Mouse (Mus musculus): ENCODE measurements around the gene Ice2. TPM values are rescaled to one million over a fixed set of nuclear protein-coding genes. Genes with fewer than 3 reads are reported as not detected.

The Ice2 gene
- total and polyA plus RNA-seq, 3 experiments: 1.9 to 9.1 (median 4.9) TPM

DNA sequence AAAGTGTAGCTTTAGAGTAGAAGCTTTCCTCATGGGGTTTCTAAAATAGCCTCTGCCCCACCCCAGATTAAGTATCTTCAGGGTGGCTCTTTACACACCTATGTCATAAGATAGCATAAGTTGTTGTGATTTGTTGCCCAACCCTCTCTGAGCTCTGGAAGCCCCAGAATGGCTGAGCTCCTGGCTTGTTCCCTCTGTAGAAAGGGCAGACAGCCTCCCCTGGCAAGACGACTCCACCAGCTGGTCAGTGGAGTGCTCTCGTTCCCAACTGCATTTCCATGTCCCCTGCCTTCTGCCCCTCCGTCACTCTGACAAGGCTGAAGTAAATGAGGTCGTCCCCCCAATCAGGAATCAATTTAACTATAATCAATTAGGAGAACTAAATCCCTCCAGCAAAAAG is 34.9 kb upstream of the Ice2 start:
- Histone ChIP-seq H3K36me3 (ENCODE audit: control insufficient read depth, insufficient read depth, low read length) (no peaks in the 10 kb centered on the region), H3K4me1 (ENCODE audit: control insufficient read depth, insufficient read depth, low read length) (peaks cover 2% of the 10 kb centered on the region; the same call in 1 of the 2 replicates), H3K79me2 (replicated peaks; ENCODE audit: control insufficient read depth, insufficient read depth, low read length) (no peaks in the 10 kb centered on the region), H3K27ac (no peak overlapping the region), H3K4me3 (no peak overlapping the region), H3K9ac (ENCODE audit: low read depth, low read length) (no peak overlapping the region), H3K27me3 (ENCODE audit: control insufficient read depth, insufficient read depth, low read length) (no peaks in the 10 kb centered on the region)
- TF ChIP-seq EP300 (IDR thresholded peaks at IDR 0.05; ENCODE audit: insufficient read depth, low read depth, low read length): no peak
- TF ChIP-seq CTCF (IDR thresholded peaks at IDR 0.05): no peak
- no peak for TF ChIP-seq POLR2A (IDR thresholded peaks at IDR 0.05; ENCODE audit: insufficient read depth, low read depth, low read length)
- intact Hi-C loops (cut with DNase I): loop anchor here (10.0 kb wide), 2 partner anchors 408 to 1348 kb away; no protein-coding TSS in a partner anchor
- no peak for DNase-seq
- 72% methylated on average over 4 of the region's 4 CpGs for WGBS

DNA sequence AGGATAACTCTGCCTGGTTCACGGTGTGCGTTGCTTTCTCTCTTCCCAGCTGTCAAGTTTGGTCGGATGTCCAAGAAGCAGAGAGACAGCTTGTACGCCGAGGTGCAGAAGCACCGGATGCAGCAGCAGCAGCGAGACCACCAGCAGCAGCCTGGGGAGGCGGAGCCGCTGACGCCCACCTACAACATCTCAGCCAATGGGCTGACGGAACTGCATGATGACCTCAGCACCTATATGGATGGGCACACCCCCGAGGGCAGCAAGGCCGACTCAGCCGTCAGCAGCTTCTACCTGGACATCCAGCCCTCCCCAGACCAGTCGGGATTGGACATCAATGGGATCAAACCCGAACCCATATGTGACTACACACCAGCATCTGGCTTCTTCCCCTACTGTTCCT is 33.6 kb upstream of the Ice2 start:
- no peaks in the 10 kb centered on the region for H3K4me1 ChIP-seq (ENCODE audit: control insufficient read depth, insufficient read depth, low read length)
- H3K9ac ChIP-seq (ENCODE audit: low read depth, low read length): no peak overlapping the region
- DNase-seq: no peak
- intact Hi-C loops (cut with DNase I): loop anchor here (10.0 kb wide), 2 partner anchors 409 to 1349 kb away; no protein-coding TSS in a partner anchor
- H3K4me3 ChIP-seq: no peak overlapping the region
- no peaks in the 10 kb centered on the region for H3K36me3 ChIP-seq (ENCODE audit: control insufficient read depth, insufficient read depth, low read length)
- no peak overlapping the region for H3K27ac ChIP-seq
- TF ChIP-seq POLR2A (IDR thresholded peaks at IDR 0.05; ENCODE audit: insufficient read depth, low read depth, low read length): no peak
- TF ChIP-seq CTCF (IDR thresholded peaks at IDR 0.05): no peak
- TF ChIP-seq EP300 (IDR thresholded peaks at IDR 0.05; ENCODE audit: insufficient read depth, low read depth, low read length): no peak
- 67% methylated on average over 16 of the region's 16 CpGs for WGBS
- no peaks in the 10 kb centered on the region for H3K27me3 ChIP-seq (ENCODE audit: control insufficient read depth, insufficient read depth, low read length)
- H3K79me2 ChIP-seq (replicated peaks; ENCODE audit: control insufficient read depth, insufficient read depth, low read length): no peaks in the 10 kb centered on the region

DNA sequence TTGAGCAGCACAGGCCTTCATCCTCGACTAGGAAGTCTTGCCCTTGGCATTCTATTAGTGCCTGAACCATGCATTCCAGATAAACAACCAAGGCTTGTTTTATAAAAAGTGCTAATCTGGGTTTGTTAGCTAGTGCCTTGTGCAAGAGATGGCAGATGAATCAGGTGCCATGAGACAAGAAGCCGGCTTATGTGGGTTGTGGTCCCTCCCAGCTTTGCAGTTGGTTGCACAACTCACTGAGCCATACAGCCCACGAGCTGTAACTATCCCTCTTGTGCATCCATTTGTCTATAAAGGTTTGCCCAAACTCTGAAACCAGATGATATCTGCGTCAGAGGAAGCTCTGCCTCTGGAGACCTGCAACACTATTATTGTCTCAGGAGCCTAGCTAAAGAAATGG is 30.7 kb upstream of the Ice2 start:
- Histone ChIP-seq H3K79me2 (replicated peaks; ENCODE audit: control insufficient read depth, insufficient read depth, low read length) (no peaks in the 10 kb centered on the region), H3K27me3 (ENCODE audit: control insufficient read depth, insufficient read depth, low read length) (no peaks in the 10 kb centered on the region), H3K36me3 (ENCODE audit: control insufficient read depth, insufficient read depth, low read length) (peaks cover 6% of the 10 kb centered on the region), H3K4me1 (ENCODE audit: control insufficient read depth, insufficient read depth, low read length) (peaks cover 3% of the 10 kb centered on the region; the same call in 1 of the 2 replicates), H3K9ac (ENCODE audit: low read depth, low read length) (no peak overlapping the region), H3K4me3 (no peak overlapping the region), H3K27ac (no peak overlapping the region)
- 63% methylated on average over 4 of the region's 4 CpGs for WGBS
- no peak for DNase-seq
- intact Hi-C loops (cut with DNase I): loop anchor here (5.0 to 10.0 kb wide), 3 partner anchors 412 to 1352 kb away; no protein-coding TSS in a partner anchor
- TF ChIP-seq CTCF (IDR thresholded peaks at IDR 0.05) (no peak), POLR2A (IDR thresholded peaks at IDR 0.05; ENCODE audit: insufficient read depth, low read depth, low read length) (no peak), EP300 (IDR thresholded peaks at IDR 0.05; ENCODE audit: insufficient read depth, low read depth, low read length) (no peak)

DNA sequence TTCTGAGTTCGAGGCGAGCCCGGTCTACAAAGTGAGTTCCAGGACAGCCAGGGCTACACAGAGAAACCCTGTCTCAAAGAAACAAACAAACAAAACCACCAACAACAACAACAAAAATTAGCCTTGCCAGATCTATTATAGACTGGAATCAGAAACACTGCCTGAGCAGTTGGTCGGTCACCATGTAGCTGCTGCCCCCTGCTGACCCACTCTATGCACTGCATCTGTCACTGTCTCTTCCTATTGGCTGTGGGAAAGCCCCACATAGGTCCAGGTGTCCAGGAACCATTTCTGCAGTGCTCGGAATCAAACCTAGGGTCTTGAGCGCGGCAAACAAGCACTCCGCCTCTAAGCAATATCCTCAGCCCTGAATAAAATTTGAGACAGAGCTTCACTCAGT is 29.6 kb upstream of the Ice2 start:
- intact Hi-C loops (cut with DNase I): loop anchor here (5.0 to 10.0 kb wide), 3 partner anchors 413 to 1353 kb away; no protein-coding TSS in a partner anchor
- H3K9ac ChIP-seq (ENCODE audit: low read depth, low read length): no peak overlapping the region
- peak; percentile 68; the same call in 1 of the 2 replicates for TF ChIP-seq EP300 (IDR thresholded peaks at IDR 0.05; ENCODE audit: insufficient read depth, low read depth, low read length)
- peak; percentile 98 for TF ChIP-seq CTCF (IDR thresholded peaks at IDR 0.05)
- TF ChIP-seq POLR2A (IDR thresholded peaks at IDR 0.05; ENCODE audit: insufficient read depth, low read depth, low read length): no peak
- WGBS: 76% methylated on average over 8 of the region's 8 CpGs
- H3K4me1 ChIP-seq (ENCODE audit: control insufficient read depth, insufficient read depth, low read length): peaks cover 3% of the 10 kb centered on the region; the same call in 1 of the 2 replicates
- DNase-seq: peak; percentile 57 to 77
- H3K27me3 ChIP-seq (ENCODE audit: control insufficient read depth, insufficient read depth, low read length): no peaks in the 10 kb centered on the region
- H3K36me3 ChIP-seq (ENCODE audit: control insufficient read depth, insufficient read depth, low read length): peaks cover 6% of the 10 kb centered on the region
- H3K79me2 ChIP-seq (replicated peaks; ENCODE audit: control insufficient read depth, insufficient read depth, low read length): no peaks in the 10 kb centered on the region
- no peak overlapping the region for H3K4me3 ChIP-seq
- no peak overlapping the region for H3K27ac ChIP-seq

DNA sequence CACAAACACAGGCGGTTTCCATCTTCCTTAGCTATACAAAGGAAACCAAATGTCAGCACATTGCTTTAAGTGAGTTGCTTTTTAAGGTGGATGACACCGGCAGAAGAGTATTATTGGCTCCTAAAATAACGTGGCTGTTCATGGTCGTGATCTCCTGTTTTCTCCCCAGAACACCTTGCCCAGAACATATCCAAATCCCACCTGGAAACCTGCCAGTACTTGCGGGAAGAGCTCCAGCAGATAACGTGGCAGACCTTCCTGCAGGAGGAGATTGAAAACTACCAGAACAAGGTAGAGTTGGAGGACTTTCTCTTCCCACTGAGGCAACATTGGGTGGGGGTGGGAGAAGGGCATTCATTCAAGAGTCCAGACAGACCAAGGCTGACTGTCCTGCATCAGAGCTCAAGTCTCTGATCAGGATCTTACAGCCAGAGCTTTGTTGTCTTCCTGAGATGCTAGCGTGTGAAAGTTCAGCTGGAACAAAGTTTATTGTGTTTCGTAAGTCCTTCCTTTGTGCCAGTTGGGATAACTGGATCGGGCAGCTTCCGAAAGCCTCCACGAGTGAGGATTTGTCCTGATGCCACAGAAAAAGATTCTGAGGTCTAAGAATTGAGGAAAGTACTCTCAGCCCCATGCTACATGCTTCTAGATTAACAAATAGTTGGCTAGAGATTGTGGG is 26.5 kb upstream of the Ice2 start:
- no peaks in the 10 kb centered on the region for H3K27me3 ChIP-seq (ENCODE audit: control insufficient read depth, insufficient read depth, low read length)
- no peak for DNase-seq
- H3K27ac ChIP-seq: no peak overlapping the region

DNA sequence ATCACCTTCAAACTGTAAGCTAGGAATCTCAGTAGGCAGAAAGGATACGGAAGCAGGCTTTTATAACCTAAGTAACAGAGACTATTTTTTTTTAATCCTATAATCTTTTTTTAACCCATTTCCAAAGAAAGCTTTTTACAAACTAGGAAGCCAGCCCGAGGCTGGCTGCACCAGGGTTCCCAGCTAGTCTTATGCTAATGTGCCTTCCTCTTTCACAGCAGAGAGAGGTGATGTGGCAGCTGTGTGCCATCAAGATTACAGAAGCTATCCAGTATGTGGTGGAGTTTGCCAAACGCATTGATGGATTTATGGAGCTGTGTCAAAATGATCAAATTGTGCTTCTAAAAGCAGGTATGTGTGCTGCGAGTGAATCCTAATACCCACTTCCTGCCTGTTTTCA is 24.8 kb upstream of the Ice2 start:
- intact Hi-C loops (cut with DNase I): no loop called here
- no peak for DNase-seq
- H3K4me3 ChIP-seq: no peak overlapping the region
- peaks cover 3% of the 10 kb centered on the region; the same call in 1 of the 2 replicates for H3K4me1 ChIP-seq (ENCODE audit: control insufficient read depth, insufficient read depth, low read length)
- H3K9ac ChIP-seq (ENCODE audit: low read depth, low read length): no peak overlapping the region
- no peak overlapping the region for H3K27ac ChIP-seq
- 70% methylated on average over 4 of the region's 4 CpGs for WGBS
- no peaks in the 10 kb centered on the region for H3K27me3 ChIP-seq (ENCODE audit: control insufficient read depth, insufficient read depth, low read length)
- H3K79me2 ChIP-seq (replicated peaks; ENCODE audit: control insufficient read depth, insufficient read depth, low read length): no peaks in the 10 kb centered on the region
- TF ChIP-seq POLR2A (IDR thresholded peaks at IDR 0.05; ENCODE audit: insufficient read depth, low read depth, low read length) (no peak), CTCF (IDR thresholded peaks at IDR 0.05) (no peak), EP300 (IDR thresholded peaks at IDR 0.05; ENCODE audit: insufficient read depth, low read depth, low read length) (no peak)
- H3K36me3 ChIP-seq (ENCODE audit: control insufficient read depth, insufficient read depth, low read length): peaks cover 6% of the 10 kb centered on the region

More for the DNA sequence above, 26.5 kb upstream of the Ice2 start:
- intact Hi-C loops (cut with DNase I): no loop called here
- Histone ChIP-seq H3K79me2 (replicated peaks; ENCODE audit: control insufficient read depth, insufficient read depth, low read length) (no peaks in the 10 kb centered on the region), H3K36me3 (ENCODE audit: control insufficient read depth, insufficient read depth, low read length) (peaks cover 6% of the 10 kb centered on the region), H3K9ac (ENCODE audit: low read depth, low read length) (no peak overlapping the region), H3K4me3 (no peak overlapping the region), H3K4me1 (ENCODE audit: control insufficient read depth, insufficient read depth, low read length) (peaks cover 3% of the 10 kb centered on the region; the same call in 1 of the 2 replicates)
- TF ChIP-seq EP300 (IDR thresholded peaks at IDR 0.05; ENCODE audit: insufficient read depth, low read depth, low read length) (no peak), CTCF (IDR thresholded peaks at IDR 0.05) (no peak), POLR2A (IDR thresholded peaks at IDR 0.05; ENCODE audit: insufficient read depth, low read depth, low read length) (no peak)
- 49% methylated on average over 11 of the region's 11 CpGs for WGBS
